Mouse (Mus musculus): ENCODE measurements at regions not wholly inside any gene's neighbourhood (a gene's known extent, or its start where the extent isn't known, plus 50 kb on each side); places are given as distances from the start of the nearest gene placed in this dataset.

DNA sequence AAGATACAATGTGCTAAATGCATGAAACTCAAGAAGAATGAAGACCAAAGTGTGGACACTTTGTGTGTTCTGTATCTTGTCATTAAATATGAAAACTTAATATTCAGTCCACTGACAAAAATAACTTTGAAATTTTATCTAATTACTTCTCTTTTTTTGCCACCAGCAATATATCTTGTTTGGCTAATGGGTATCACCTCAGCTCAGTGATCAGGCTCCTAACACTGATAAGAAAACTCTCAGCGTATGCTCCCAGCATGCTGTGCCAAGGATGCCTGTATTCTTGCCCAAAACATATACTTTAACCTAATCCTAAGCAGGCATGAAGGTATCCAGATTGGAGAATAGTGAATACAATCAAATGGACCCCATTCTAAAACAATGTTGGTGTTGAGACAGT lies 53.3 kb upstream of the Ptpn12 start:
- no peaks in the 10 kb centered on the region for H3K4me1 ChIP-seq (ENCODE audit: control insufficient read depth, insufficient read depth, low read length)
- no peak overlapping the region for H3K27ac ChIP-seq (ENCODE audit: insufficient read depth, low read length)
- H3K4me3 ChIP-seq (ENCODE audit: insufficient read depth, low read length) = no peak overlapping the region
- TF ChIP-seq POLR2A (IDR thresholded peaks at IDR 0.05; ENCODE audit: low read depth, low read length) = no peak
- no peak for TF ChIP-seq CTCF (IDR thresholded peaks at IDR 0.05; ENCODE audit: borderline replicate concordance, insufficient read depth, low read length)

DNA sequence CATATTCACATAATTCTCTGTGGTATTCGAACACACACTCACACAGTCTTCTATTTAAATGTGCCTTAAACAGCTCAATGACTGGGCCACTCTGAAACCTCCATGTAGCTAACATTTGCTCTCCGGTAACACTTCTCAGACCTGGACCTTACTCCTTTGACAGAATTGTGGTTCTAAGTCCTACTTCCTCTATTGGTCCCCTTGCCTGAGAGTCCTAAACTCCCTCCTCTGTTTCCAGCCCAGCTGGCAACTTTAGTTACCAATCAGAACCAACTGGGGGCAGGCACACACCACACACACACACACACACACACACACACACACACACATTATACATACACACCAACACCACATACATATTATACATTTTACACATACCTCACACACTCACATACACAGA lies 57.7 kb upstream of the Ptpn12 start:
- H3K27ac ChIP-seq (ENCODE audit: insufficient read depth, low read length) = no peak overlapping the region
- TF ChIP-seq CTCF (IDR thresholded peaks at IDR 0.05; ENCODE audit: borderline replicate concordance, insufficient read depth, low read length) (no peak), POLR2A (IDR thresholded peaks at IDR 0.05; ENCODE audit: low read depth, low read length) (no peak)
- H3K4me3 ChIP-seq (ENCODE audit: insufficient read depth, low read length) = no peak overlapping the region
- H3K4me1 ChIP-seq (ENCODE audit: control insufficient read depth, insufficient read depth, low read length) = no peaks in the 10 kb centered on the region

DNA sequence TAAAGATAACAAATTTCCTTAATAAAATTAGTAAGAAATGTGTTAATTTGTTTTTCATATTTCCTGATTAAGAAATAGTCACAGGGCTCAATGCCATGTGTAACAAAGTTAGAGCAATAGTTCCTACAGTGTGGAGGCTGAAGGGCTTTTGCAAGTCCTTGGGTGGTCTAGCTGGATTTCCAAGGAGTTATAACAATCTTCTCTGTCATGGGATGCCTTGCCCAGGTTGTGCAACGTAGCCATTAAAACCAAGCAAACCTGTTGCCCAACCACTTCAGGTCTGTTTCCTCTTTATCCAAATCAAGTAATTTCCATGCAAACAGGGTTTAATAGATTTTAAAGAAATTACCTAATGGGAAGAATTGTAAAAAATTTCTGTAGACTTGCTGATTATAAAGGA lies 59.8 kb upstream of the Ptpn12 start:
- no peak overlapping the region for H3K27ac ChIP-seq (ENCODE audit: insufficient read depth, low read length)
- no peak overlapping the region for H3K4me3 ChIP-seq (ENCODE audit: insufficient read depth, low read length)
- no peak for TF ChIP-seq CTCF (IDR thresholded peaks at IDR 0.05; ENCODE audit: borderline replicate concordance, insufficient read depth, low read length)
- no peak for TF ChIP-seq POLR2A (IDR thresholded peaks at IDR 0.05; ENCODE audit: low read depth, low read length)
- H3K4me1 ChIP-seq (ENCODE audit: control insufficient read depth, insufficient read depth, low read length) = no peaks in the 10 kb centered on the region

GRCm38 (mm10) chr5:21123081-21123480 lies 63.0 kb upstream of the Gsap start:
- no peak overlapping the region for H3K27ac ChIP-seq (ENCODE audit: insufficient read depth, low read length)
- TF ChIP-seq CTCF (IDR thresholded peaks at IDR 0.05; ENCODE audit: borderline replicate concordance, insufficient read depth, low read length) = no peak
- no peak for TF ChIP-seq POLR2A (IDR thresholded peaks at IDR 0.05; ENCODE audit: low read depth, low read length)
- H3K4me3 ChIP-seq (ENCODE audit: insufficient read depth, low read length) = no peak overlapping the region
- H3K4me1 ChIP-seq (ENCODE audit: control insufficient read depth, insufficient read depth, low read length) = no peaks in the 10 kb centered on the region

DNA sequence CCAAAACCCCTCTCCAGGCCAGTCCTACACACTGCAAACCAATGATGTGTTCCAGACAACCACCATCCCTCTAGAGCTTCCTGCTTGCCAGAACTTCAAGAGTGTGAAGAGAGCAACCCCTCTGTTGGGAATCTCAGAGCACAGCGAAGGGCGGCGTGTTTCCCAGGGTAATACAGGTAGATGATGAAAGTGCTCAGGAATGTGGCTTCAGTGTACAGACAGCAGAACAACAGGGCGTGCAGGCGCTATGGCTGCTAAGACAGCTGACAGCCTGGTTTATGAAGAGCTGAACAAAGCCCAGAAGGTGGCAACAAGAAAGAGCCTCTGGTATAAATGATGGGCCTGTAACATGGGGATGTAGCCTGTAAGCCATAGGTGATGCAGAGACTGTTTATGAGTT lies 61.0 kb upstream of the Gsap start:
- H3K4me1 ChIP-seq (ENCODE audit: control insufficient read depth, insufficient read depth, low read length) = no peaks in the 10 kb centered on the region
- no peak for TF ChIP-seq CTCF (IDR thresholded peaks at IDR 0.05; ENCODE audit: borderline replicate concordance, insufficient read depth, low read length)
- TF ChIP-seq POLR2A (IDR thresholded peaks at IDR 0.05; ENCODE audit: low read depth, low read length) = no peak
- no peak overlapping the region for H3K4me3 ChIP-seq (ENCODE audit: insufficient read depth, low read length)
- H3K27ac ChIP-seq (ENCODE audit: insufficient read depth, low read length) = no peak overlapping the region

- no peak for TF ChIP-seq CTCF (IDR thresholded peaks at IDR 0.05; ENCODE audit: borderline replicate concordance, insufficient read depth, low read length)
- no peak for TF ChIP-seq POLR2A (IDR thresholded peaks at IDR 0.05; ENCODE audit: low read depth, low read length)
- Histone ChIP-seq H3K4me3 (ENCODE audit: insufficient read depth, low read length) (no peak overlapping the region), H3K4me1 (ENCODE audit: control insufficient read depth, insufficient read depth, low read length) (peaks cover 7% of the 10 kb centered on the region), H3K27ac (ENCODE audit: insufficient read depth, low read length) (no peak overlapping the region)
These were observed 54.9 kb upstream of the Gsap start for GRCm38 (mm10) chr5:21131173-21131572.

DNA sequence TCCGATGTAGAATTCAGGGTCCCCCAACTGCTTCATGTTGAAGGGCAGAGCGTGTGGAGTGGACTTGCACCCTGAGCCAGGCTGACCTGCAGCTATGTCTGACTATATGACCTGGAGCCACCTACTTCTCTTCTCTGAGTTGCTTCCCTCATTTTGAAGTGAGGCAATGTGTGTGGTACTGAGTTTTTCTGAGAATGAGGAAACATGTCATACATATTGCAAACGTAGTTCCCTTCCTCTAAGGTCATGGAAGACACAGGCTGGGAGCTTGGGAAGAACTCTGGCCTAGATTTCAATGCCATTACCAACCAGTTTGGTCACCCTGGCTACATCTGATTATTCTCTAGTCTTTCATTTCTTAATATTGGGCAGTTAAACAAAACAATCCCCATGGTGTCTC lies 54.1 kb upstream of the Gsap start:
- TF ChIP-seq CTCF (IDR thresholded peaks at IDR 0.05; ENCODE audit: borderline replicate concordance, insufficient read depth, low read length) (no peak), POLR2A (IDR thresholded peaks at IDR 0.05; ENCODE audit: low read depth, low read length) (no peak)
- Histone ChIP-seq H3K4me3 (ENCODE audit: insufficient read depth, low read length) (no peak overlapping the region), H3K4me1 (ENCODE audit: control insufficient read depth, insufficient read depth, low read length) (peaks cover 8% of the 10 kb centered on the region), H3K27ac (ENCODE audit: insufficient read depth, low read length) (no peak overlapping the region)

GRCm38 (mm10) chr5:21135476-21135875 lies 50.6 kb upstream of the Gsap start:
- H3K4me1 ChIP-seq (ENCODE audit: control insufficient read depth, insufficient read depth, low read length) = peaks cover 11% of the 10 kb centered on the region
- no peak for TF ChIP-seq CTCF (IDR thresholded peaks at IDR 0.05; ENCODE audit: borderline replicate concordance, insufficient read depth, low read length)
- TF ChIP-seq POLR2A (IDR thresholded peaks at IDR 0.05; ENCODE audit: low read depth, low read length) = no peak
- peak overlapping the region; percentile 72 for H3K27ac ChIP-seq (ENCODE audit: insufficient read depth, low read length)
- H3K4me3 ChIP-seq (ENCODE audit: insufficient read depth, low read length) = no peak overlapping the region

DNA sequence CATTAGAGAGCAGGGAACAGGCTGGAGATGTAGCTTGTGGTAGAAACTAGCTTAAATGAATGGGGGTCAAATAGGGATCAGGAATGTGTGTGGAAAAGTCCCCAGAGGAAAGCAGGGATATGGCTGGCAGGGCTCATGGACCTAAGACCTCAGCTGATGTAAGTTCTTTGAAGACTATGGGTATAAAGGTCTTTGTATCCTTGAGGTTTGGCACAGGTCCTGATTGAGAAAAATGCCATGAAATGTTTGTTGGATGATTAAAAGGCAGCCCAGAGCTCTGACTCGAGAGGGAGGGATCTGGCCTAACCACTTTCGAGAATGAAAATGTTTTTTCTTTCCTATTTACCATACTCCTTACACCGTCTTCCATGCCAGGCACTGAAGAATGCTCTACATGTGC lies 50.0 kb upstream of the Gsap start:
- H3K4me1 ChIP-seq (ENCODE audit: control insufficient read depth, insufficient read depth, low read length) = peaks cover 11% of the 10 kb centered on the region
- H3K4me3 ChIP-seq (ENCODE audit: insufficient read depth, low read length) = no peak overlapping the region
- peak overlapping the region; percentile 72 for H3K27ac ChIP-seq (ENCODE audit: insufficient read depth, low read length)
- TF ChIP-seq POLR2A (IDR thresholded peaks at IDR 0.05; ENCODE audit: low read depth, low read length) (no peak), CTCF (IDR thresholded peaks at IDR 0.05; ENCODE audit: borderline replicate concordance, insufficient read depth, low read length) (no peak)

Measured in embryonic fibroblast, embryonic 13.5 days (primary cell).